Mouse (Mus musculus) hindbrain, embryonic 10.5 days (tissue): ENCODE measurements around the gene Shroom3. TPM values are rescaled to one million over a fixed set of nuclear protein-coding genes. Genes with fewer than 3 reads are reported as not detected.

ENCODE experiments used
- DNase-seq: peaks from one replicate; pipeline ENCODE4 v3.0.0-alpha.2; 2017; ENCODE audit warnings: low spot score
- H3K27ac ChIP-seq: fragments of 300-500 bp; sonication (generic); 2 replicates; pipeline ENCODE4 v1.5.1; 2016; ENCODE audit warnings: mild to moderate bottlenecking, moderate library complexity
- H3K27me3 ChIP-seq: fragments of 300-500 bp; sonication (generic); 2 replicates; pipeline ENCODE4 v1.6.1; 2016; ENCODE audit warnings: mild to moderate bottlenecking; ENCODE audit not compliant: poor library complexity, insufficient read depth, severe bottlenecking
- H3K36me3 ChIP-seq: fragments of 300-500 bp; sonication (generic); 2 replicates; pipeline ENCODE4 v1.6.1; 2016; ENCODE audit warnings: mild to moderate bottlenecking, moderate library complexity
- H3K4me1 ChIP-seq: fragments of 300-500 bp; sonication (generic); replicated peaks from 2 replicates; pipeline ENCODE4 v1.6.1; 2016; ENCODE audit warnings: mild to moderate bottlenecking
- H3K4me3 ChIP-seq: fragments of 300-500 bp; sonication (generic); 2 replicates; pipeline ENCODE4 v1.5.1; 2016; ENCODE audit warnings: mild to moderate bottlenecking, moderate library complexity
- H3K9me3 ChIP-seq: fragments of 300-500 bp; sonication (generic); 2 replicates; pipeline ENCODE4 v1.6.1; 2016; ENCODE audit warnings: mild to moderate bottlenecking, moderate library complexity
- WGBS: fragments of 180-500 bp; shearing (Covaris S2); methylation state at CpG from one replicate; pipeline ENCODE4 v1.1.7; 2016; 5-methylcytosine and 5-hydroxymethylcytosine counted together
- polyA plus RNA-seq: library from polyadenylated mRNA; unstranded; fragments of >200 nt; fragmentation: Nextera tagmentation; extraction: Ambion mirVana; gene quantifications from 2 replicates; pipeline ENCODE4 v1.2.1, GENCODE M21; 2016

The Shroom3 gene
- polyA plus RNA-seq, result 6.5 and 7.4 TPM in 2 replicates

GRCm38 (mm10) chr5:92683351-92683807 is at the start of gene Shroom3:
TSS of gene Shroom3 (plus strand) at chr5:92683435.
- H3K27ac ChIP-seq, result peak within 1 kb of the TSS; percentile 94
- no peaks in the 10 kb centered on the region for H3K36me3 ChIP-seq
- DNase-seq, result peak; percentile 77
- peaks cover 37% of the 10 kb centered on the region for H3K4me1 ChIP-seq
- H3K27me3 ChIP-seq, result no peaks in the 10 kb centered on the region; the same call in 1 of the 2 replicates
- no peaks in the 10 kb centered on the region for H3K9me3 ChIP-seq
- WGBS, result under 1% methylated on average over 26 of the region's 26 CpGs
- H3K4me3 ChIP-seq, result peak within 1 kb of the TSS; percentile 66

GRCm38 (mm10) chr5:92633526-92633925 is 49.7 kb upstream of the Shroom3 start:
- no peak overlapping the region for H3K4me3 ChIP-seq
- no peak for DNase-seq
- no peaks in the 10 kb centered on the region for H3K4me1 ChIP-seq
- H3K27me3 ChIP-seq, result no peaks in the 10 kb centered on the region
- no peaks in the 10 kb centered on the region for H3K9me3 ChIP-seq
- no peak overlapping the region for H3K27ac ChIP-seq
- 67% methylated on average over 4 of the region's 4 CpGs for WGBS
- H3K36me3 ChIP-seq, result no peaks in the 10 kb centered on the region

- no peak for DNase-seq
- H3K36me3 ChIP-seq, result no peaks in the 10 kb centered on the region
- H3K4me3 ChIP-seq, result no peak overlapping the region
- H3K9me3 ChIP-seq, result no peaks in the 10 kb centered on the region
- WGBS, result 75% methylated on average over 3 of the region's 3 CpGs
- no peaks in the 10 kb centered on the region for H3K4me1 ChIP-seq
- H3K27ac ChIP-seq, result no peak overlapping the region
- no peaks in the 10 kb centered on the region for H3K27me3 ChIP-seq
Observed at GRCm38 (mm10) chr5:92634916-92635315, 48.3 kb upstream of the Shroom3 start.

GRCm38 (mm10) chr5:92635891-92636290 is 47.3 kb upstream of the Shroom3 start:
- Histone ChIP-seq H3K4me3 (no peak overlapping the region), H3K9me3 (no peaks in the 10 kb centered on the region), H3K4me1 (no peaks in the 10 kb centered on the region), H3K36me3 (no peaks in the 10 kb centered on the region), H3K27me3 (no peaks in the 10 kb centered on the region), H3K27ac (no peak overlapping the region)
- WGBS, result 85% methylated on average over 5 of the region's 5 CpGs
- no peak for DNase-seq

- Histone ChIP-seq H3K36me3 (no peaks in the 10 kb centered on the region), H3K27me3 (no peaks in the 10 kb centered on the region), H3K9me3 (no peaks in the 10 kb centered on the region), H3K4me3 (no peak overlapping the region), H3K27ac (no peak overlapping the region), H3K4me1 (no peaks in the 10 kb centered on the region)
- WGBS, result 82% methylated on average over 3 of the region's 3 CpGs
- DNase-seq, result no peak
Observed at GRCm38 (mm10) chr5:92640861-92641260, 42.4 kb upstream of the Shroom3 start.

GRCm38 (mm10) chr5:92656256-92656655 is 27.0 kb upstream of the Shroom3 start:
- Histone ChIP-seq H3K4me1 (no peaks in the 10 kb centered on the region; the same call in 1 of the 2 replicates), H3K36me3 (no peaks in the 10 kb centered on the region), H3K27ac (no peak overlapping the region), H3K9me3 (no peaks in the 10 kb centered on the region), H3K4me3 (no peak overlapping the region), H3K27me3 (no peaks in the 10 kb centered on the region)
- 19% methylated on average over 1 of the region's 1 CpGs for WGBS
- peak; percentile 70 for DNase-seq

GRCm38 (mm10) chr5:92664321-92664720 is 18.9 kb upstream of the Shroom3 start:
- no peaks in the 10 kb centered on the region for H3K36me3 ChIP-seq
- no peaks in the 10 kb centered on the region for H3K27me3 ChIP-seq
- H3K27ac ChIP-seq, result no peak overlapping the region
- H3K4me1 ChIP-seq, result peaks cover under 1% of the 10 kb centered on the region; the same call in 1 of the 2 replicates
- H3K4me3 ChIP-seq, result no peak overlapping the region
- DNase-seq, result no peak
- H3K9me3 ChIP-seq, result no peaks in the 10 kb centered on the region
- 72% methylated on average over 2 of the region's 2 CpGs for WGBS

- DNase-seq, result no peak
- Histone ChIP-seq H3K4me3 (no peak overlapping the region), H3K27me3 (no peaks in the 10 kb centered on the region), H3K36me3 (no peaks in the 10 kb centered on the region), H3K4me1 (peaks cover 11% of the 10 kb centered on the region), H3K27ac (no peak overlapping the region), H3K9me3 (no peaks in the 10 kb centered on the region)
- 84% methylated on average over 5 of the region's 5 CpGs for WGBS
Observed at GRCm38 (mm10) chr5:92666860-92667259, 16.4 kb upstream of the Shroom3 start.

GRCm38 (mm10) chr5:92674859-92675573 is 8.2 kb upstream of the Shroom3 start, which contains the start of gene Ccdc158:
TSS of gene Ccdc158 (minus strand) at chr5:92675271.
- Histone ChIP-seq H3K9me3 (no peaks in the 10 kb centered on the region), H3K27me3 (peaks cover 7% of the 10 kb centered on the region), H3K36me3 (no peaks in the 10 kb centered on the region), H3K27ac (peak within 1 kb of the TSS; percentile 80), H3K4me3 (peak within 1 kb of the TSS; percentile 55), H3K4me1 (peaks cover 22% of the 10 kb centered on the region)
- 14% methylated on average over 55 of the region's 55 CpGs for WGBS
- DNase-seq, result peak; percentile 93

- Histone ChIP-seq H3K9me3 (no peaks in the 10 kb centered on the region), H3K27ac (peak overlapping the region; percentile 80)
- WGBS, result 1% methylated on average over 9 of the region's 9 CpGs
Observed at GRCm38 (mm10) chr5:92675574-92675920, 7.7 kb upstream of the Shroom3 start.

GRCm38 (mm10) chr5:92679441-92679840 is 3.8 kb upstream of the Shroom3 start:
- Histone ChIP-seq H3K27me3 (peaks cover 2% of the 10 kb centered on the region), H3K27ac (no peak overlapping the region), H3K9me3 (no peaks in the 10 kb centered on the region), H3K36me3 (no peaks in the 10 kb centered on the region), H3K4me1 (peaks cover 41% of the 10 kb centered on the region), H3K4me3 (no peak overlapping the region)
- WGBS, result 35% methylated on average over 4 of the region's 4 CpGs
- no peak for DNase-seq

More at GRCm38 (mm10) chr5:92675574-92675920, 7.7 kb upstream of the Shroom3 start:
- DNase-seq, result no peak
- peaks cover 7% of the 10 kb centered on the region for H3K27me3 ChIP-seq
- no peaks in the 10 kb centered on the region for H3K36me3 ChIP-seq
- peaks cover 18% of the 10 kb centered on the region for H3K4me1 ChIP-seq
- peak overlapping the region; percentile 55 for H3K4me3 ChIP-seq

- Histone ChIP-seq H3K27ac (no peak overlapping the region), H3K4me3 (no peak overlapping the region), H3K4me1 (peaks cover 37% of the 10 kb centered on the region), H3K27me3 (no peaks in the 10 kb centered on the region; the same call in 1 of the 2 replicates), H3K9me3 (no peaks in the 10 kb centered on the region), H3K36me3 (no peaks in the 10 kb centered on the region)
- 86% methylated on average over 10 of the region's 10 CpGs for WGBS
- no peak for DNase-seq
Observed at GRCm38 (mm10) chr5:92681861-92682260, 1.4 kb upstream of the Shroom3 start.

GRCm38 (mm10) chr5:92682621-92683348 is 450 bp upstream of the Shroom3 start:
- Histone ChIP-seq H3K9me3 (no peaks in the 10 kb centered on the region), H3K27ac (peak overlapping the region; percentile 94), H3K4me3 (peak overlapping the region; percentile 66), H3K27me3 (no peaks in the 10 kb centered on the region; the same call in 1 of the 2 replicates), H3K36me3 (no peaks in the 10 kb centered on the region), H3K4me1 (peaks cover 37% of the 10 kb centered on the region)
- peak; percentile 72 for DNase-seq
- under 1% methylated on average over 39 of the region's 39 CpGs for WGBS
